Mouse (Mus musculus) left cerebral cortex, adult 2 months (tissue): ENCODE measurements at regions not wholly inside any gene's neighbourhood (a gene's known extent, or its start where the extent isn't known, plus 50 kb on each side); places are given as distances from the start of the nearest gene placed in this dataset.

Experiments
- DNase-seq, 2 experiments: peaks; one replicate each; pipeline ENCODE4 v3.0.0; 2021 to 2022; ENCODE audit warnings: low spot score in 2 of 2, mixed read lengths in 1 of 2; ENCODE audit errors: extremely low spot score in 1 of 2
- H3K27ac ChIP-seq: fragments of 200-600 bp; 2 replicates; pipeline ENCODE4 v1.8.1; 2022
- H3K4me3 ChIP-seq: fragments of 200-600 bp; 2 replicates; pipeline ENCODE4 v1.8.1; 2022
- CTCF ChIP-seq: fragments of 200-600 bp; IDR thresholded peaks from 2 replicates; pipeline ENCODE4 v1.8.1; 2022; ENCODE audit warnings: antibody characterized with exemption, mild to moderate bottlenecking, moderate library complexity
- intact Hi-C: fragments of 180-260 bp; cut with DNase I; formaldehyde crosslinking; loops from one replicate; pipeline ENCODE4 v1.15.1; 2025

DNA sequence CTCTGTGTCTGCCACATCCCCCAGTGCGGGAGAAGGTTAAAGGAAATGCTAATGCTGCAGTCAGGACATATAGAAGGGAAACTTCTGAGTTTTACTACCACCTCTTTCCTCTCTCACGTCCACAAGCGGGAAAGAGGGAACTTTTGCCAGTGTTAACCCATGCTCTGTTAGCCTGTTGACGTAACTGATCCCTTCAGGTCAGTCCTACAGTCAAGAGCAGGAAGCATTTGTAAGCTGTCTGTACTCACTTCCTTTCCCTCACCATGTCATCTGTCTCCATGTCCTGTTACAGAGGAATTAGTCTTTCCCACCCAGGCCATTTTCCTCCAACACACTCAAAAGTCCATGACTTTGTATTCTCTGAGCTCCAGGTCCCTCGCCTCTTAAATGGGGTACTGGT, 62.5 kb upstream of the 1700025G04Rik start:
- Histone ChIP-seq H3K4me3 (no peak overlapping the region), H3K27ac (no peak overlapping the region)
- intact Hi-C loops = no loop called here
- no peak for DNase-seq
- TF ChIP-seq CTCF = no peak

DNA sequence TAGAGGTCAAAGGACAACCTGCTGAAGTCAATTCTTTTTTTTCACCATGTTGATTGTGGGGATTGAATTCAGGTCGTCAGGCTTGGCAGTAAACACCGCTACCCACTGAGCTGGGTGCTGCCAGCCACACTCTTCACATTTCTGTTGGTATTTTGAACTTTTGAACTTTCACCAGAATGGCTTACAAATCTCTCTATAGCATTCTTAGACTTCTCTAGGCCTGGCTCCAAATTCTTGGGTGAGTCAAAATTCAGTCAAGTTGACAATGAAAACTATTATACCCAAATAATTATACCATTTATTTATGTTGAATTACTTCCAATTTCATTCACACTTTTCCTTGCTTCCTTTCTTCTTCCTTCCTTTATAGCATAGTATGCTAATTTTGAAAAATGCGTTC, 58.8 kb upstream of the 1700025G04Rik start:
- no peak for TF ChIP-seq CTCF
- DNase-seq = no peak
- Histone ChIP-seq H3K4me3 (no peak overlapping the region), H3K27ac (no peak overlapping the region)
- intact Hi-C loops = no loop called here

DNA sequence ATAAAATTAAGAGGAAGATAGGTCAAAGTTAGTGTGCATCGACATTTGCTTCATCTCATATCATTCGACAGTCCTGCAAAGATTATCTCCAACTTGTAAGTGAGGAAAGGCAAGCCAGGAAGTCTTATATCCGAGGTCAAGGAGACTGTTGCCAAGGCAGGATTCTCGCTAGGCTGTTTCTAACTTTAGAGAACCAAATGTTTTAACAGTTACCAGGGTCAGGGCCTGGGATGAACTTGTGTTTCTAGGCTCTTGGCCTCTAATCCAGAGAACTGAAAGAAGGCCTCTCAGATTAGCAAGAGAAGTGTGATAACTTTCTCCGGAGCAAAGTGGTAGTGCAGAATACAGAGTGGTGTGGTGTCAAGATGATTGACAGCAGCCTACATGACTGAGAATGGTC, 50.2 kb upstream of the 1700025G04Rik start:
- no peak for TF ChIP-seq CTCF
- Histone ChIP-seq H3K4me3 (no peak overlapping the region), H3K27ac (no peak overlapping the region)
- DNase-seq = no peak
- intact Hi-C loops = no loop called here
